Mouse (Mus musculus): ENCODE results near the gene Dctn3. TPM values are rescaled to one million over a fixed set of nuclear protein-coding genes. Genes with fewer than 3 reads are reported as not detected.

Gene Dctn3
- polyA plus RNA-seq, 2 experiments from 2014 or later = 107 to 114 TPM

GRCm38 (mm10) chr4:41670836-41671235 is 52.1 kb downstream of the Dctn3 start:
- ATAC-seq = no peak

- no peak for ATAC-seq
Observed at GRCm38 (mm10) chr4:41666646-41667045, 56.3 kb downstream of the Dctn3 start.

DNA sequence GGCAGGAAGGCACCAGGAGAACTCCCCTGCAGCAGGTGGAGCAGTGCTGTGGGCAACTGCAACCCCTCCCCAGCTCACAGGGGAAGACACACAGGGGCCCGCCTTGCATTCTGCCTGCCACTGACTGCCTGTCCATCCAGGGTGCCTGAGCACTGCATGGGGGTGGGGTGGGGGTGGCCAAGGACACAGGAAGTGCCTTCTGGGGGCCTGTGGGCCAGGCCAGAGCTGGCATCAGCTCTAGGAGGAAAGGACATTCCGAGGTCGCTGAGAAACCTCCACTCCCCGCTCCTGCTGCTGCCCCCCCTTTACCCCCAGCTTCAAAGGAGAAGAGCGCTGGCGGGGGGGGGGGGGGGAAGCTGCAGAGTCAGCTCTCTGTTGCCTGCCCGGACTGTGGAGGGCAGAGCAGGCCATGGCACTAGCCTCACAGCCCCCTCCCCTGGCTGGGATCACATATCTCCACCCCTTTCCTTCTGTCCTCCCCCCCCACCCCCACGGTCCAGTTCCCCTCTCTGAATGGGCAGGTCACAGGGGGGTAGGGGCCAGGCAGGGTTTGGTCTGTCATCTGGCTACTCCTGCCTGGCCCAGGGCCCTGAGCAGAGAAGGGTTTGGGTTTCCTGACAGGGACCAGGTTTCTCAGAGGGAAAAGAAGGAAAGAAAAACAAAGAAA is 57.8 kb downstream of the Dctn3 start:
- ATAC-seq = no peak

Other genes with a start within 250 kb of the Dctn3 start
- not detected for gene AI464131, start 220.1 kb downstream of the Dctn3 start, polyA plus RNA-seq (2017; shearing (Covaris generic))
- not detected for gene 1110017D15Rik, start 205.8 kb downstream of the Dctn3 start, polyA plus RNA-seq (2017; shearing (Covaris generic))
- under 1 TPM; 0.18 to 0.29 TPM for gene Fam219a, start 153.6 kb downstream of the Dctn3 start, polyA plus RNA-seq (2017; shearing (Covaris generic))
- not detected for gene Dnaic1, start 153.4 kb downstream of the Dctn3 start, polyA plus RNA-seq (2017; shearing (Covaris generic))
- gene Enho, start 82.8 kb downstream of the Dctn3 start, polyA plus RNA-seq (2017; shearing (Covaris generic)) = not detected
- gene Cntfr, start 26.1 kb downstream of the Dctn3 start, polyA plus RNA-seq (2017; shearing (Covaris generic)) = not detected
- 1 to 10 TPM; 4.9 to 7.2 TPM for gene Il11ra1, start 23.2 kb downstream of the Dctn3 start, polyA plus RNA-seq (2017; shearing (Covaris generic))
- 10 to 100 TPM; 51.4 to 65.6 TPM for gene Rpp25l, start 9.6 kb downstream of the Dctn3 start, polyA plus RNA-seq (2017; shearing (Covaris generic))
- not detected for gene Arid3c, start 8.0 kb upstream of the Dctn3 start, polyA plus RNA-seq (2017; shearing (Covaris generic))
- 10 to 100 TPM; 68.4 to 76.4 TPM for gene Galt, start 32.1 kb upstream of the Dctn3 start, polyA plus RNA-seq (2017; shearing (Covaris generic))
- gene Sigmar1, start 33.0 kb upstream of the Dctn3 start, polyA plus RNA-seq (2017; shearing (Covaris generic)) = 10 to 100 TPM; 35.9 to 40.3 TPM
- 10 to 100 TPM in 1 of 2 experiments, 1 to 10 TPM in 1; 8.6 to 10.1 TPM for gene Ccl27a, start 51.1 kb upstream of the Dctn3 start, polyA plus RNA-seq (2017; shearing (Covaris generic))
- gene Gm21541, start 180.4 kb upstream of the Dctn3 start, polyA plus RNA-seq (2017; shearing (Covaris generic)) = not detected
- gene Gm20878, start 218.4 kb upstream of the Dctn3 start, polyA plus RNA-seq (2017; shearing (Covaris generic)) = 1 to 10 TPM in 1 of 2 experiments, not detected in 1; 2.1 TPM
- gene Fam205a4, start 242.9 kb upstream of the Dctn3 start, polyA plus RNA-seq (2017; shearing (Covaris generic)) = under 1 TPM in 1 of 2 experiments, not detected in 1; 0.08 TPM